Mouse (Mus musculus): ENCODE results near the gene Sppl3.
"Not testable (repeated sequence)": the region's sequence is repeated elsewhere in the genome, so short reads cannot be mapped to it uniquely, and the experiment has no call there.

The Sppl3 gene

GRCm38 (mm10) chr5:115040756-115041155, 29.8 kb downstream of the Sppl3 start:
- no peak for DNase-seq (ENCODE audit: low spot score)

- DNase-seq (ENCODE audit: low spot score), result no peak
Measured at GRCm38 (mm10) chr5:115043626-115044025, 32.7 kb downstream of the Sppl3 start.

- no peak for DNase-seq (ENCODE audit: low spot score)
Measured at GRCm38 (mm10) chr5:115045146-115045677, 34.3 kb downstream of the Sppl3 start.

- no peak for DNase-seq (ENCODE audit: low spot score)
Measured at GRCm38 (mm10) chr5:115049692-115050091, 38.8 kb downstream of the Sppl3 start.

GRCm38 (mm10) chr5:115050776-115051175, 39.8 kb downstream of the Sppl3 start:
- DNase-seq (ENCODE audit: low spot score), result no peak

GRCm38 (mm10) chr5:115052546-115052945, 41.6 kb downstream of the Sppl3 start:
- no peak for DNase-seq (ENCODE audit: low spot score)

- DNase-seq (ENCODE audit: low spot score), result no peak
Measured at GRCm38 (mm10) chr5:115053791-115054396, 43.0 kb downstream of the Sppl3 start.

- DNase-seq (ENCODE audit: low spot score), result no peak
Measured at GRCm38 (mm10) chr5:115055418-115055817, 44.5 kb downstream of the Sppl3 start.

GRCm38 (mm10) chr5:115057153-115057552, 46.2 kb downstream of the Sppl3 start:
- no peak for DNase-seq (ENCODE audit: low spot score)

- peak; percentile 59 for DNase-seq (ENCODE audit: low spot score)
Measured at GRCm38 (mm10) chr5:115058584-115059297, 47.8 kb downstream of the Sppl3 start.

- DNase-seq (ENCODE audit: low spot score), result peak; percentile 60
Measured at GRCm38 (mm10) chr5:115060067-115060695, 49.2 kb downstream of the Sppl3 start.

GRCm38 (mm10) chr5:115060977-115061376, 50.0 kb downstream of the Sppl3 start:
- no peak for DNase-seq (ENCODE audit: low spot score)

- DNase-seq (ENCODE audit: low spot score), result no peak
Measured at GRCm38 (mm10) chr5:115062566-115062965, 51.6 kb downstream of the Sppl3 start.

- no peak for DNase-seq (ENCODE audit: low spot score)
Measured at GRCm38 (mm10) chr5:115063391-115063790, 52.5 kb downstream of the Sppl3 start.

GRCm38 (mm10) chr5:115066245-115066644, 55.3 kb downstream of the Sppl3 start:
- DNase-seq (ENCODE audit: low spot score), result no peak

GRCm38 (mm10) chr5:115068671-115069421, 57.9 kb downstream of the Sppl3 start:
- DNase-seq (ENCODE audit: low spot score), result no peak

GRCm38 (mm10) chr5:115069611-115070010, 58.7 kb downstream of the Sppl3 start:
- DNase-seq (ENCODE audit: low spot score), result no peak

- no peak for DNase-seq (ENCODE audit: low spot score)
Measured at GRCm38 (mm10) chr5:115070457-115070856, 59.5 kb downstream of the Sppl3 start.

GRCm38 (mm10) chr5:115071096-115071901, 60.4 kb downstream of the Sppl3 start:
- no peak for DNase-seq (ENCODE audit: low spot score)

GRCm38 (mm10) chr5:115072143-115072542, 61.2 kb downstream of the Sppl3 start:
- DNase-seq (ENCODE audit: low spot score), result no peak

GRCm38 (mm10) chr5:115073306-115073705, 62.4 kb downstream of the Sppl3 start:
- not testable (repeated sequence) for DNase-seq (ENCODE audit: low spot score)
